8 mouse cellular contexts compared by ENCODE assay signal in the genomic region with DNA sequence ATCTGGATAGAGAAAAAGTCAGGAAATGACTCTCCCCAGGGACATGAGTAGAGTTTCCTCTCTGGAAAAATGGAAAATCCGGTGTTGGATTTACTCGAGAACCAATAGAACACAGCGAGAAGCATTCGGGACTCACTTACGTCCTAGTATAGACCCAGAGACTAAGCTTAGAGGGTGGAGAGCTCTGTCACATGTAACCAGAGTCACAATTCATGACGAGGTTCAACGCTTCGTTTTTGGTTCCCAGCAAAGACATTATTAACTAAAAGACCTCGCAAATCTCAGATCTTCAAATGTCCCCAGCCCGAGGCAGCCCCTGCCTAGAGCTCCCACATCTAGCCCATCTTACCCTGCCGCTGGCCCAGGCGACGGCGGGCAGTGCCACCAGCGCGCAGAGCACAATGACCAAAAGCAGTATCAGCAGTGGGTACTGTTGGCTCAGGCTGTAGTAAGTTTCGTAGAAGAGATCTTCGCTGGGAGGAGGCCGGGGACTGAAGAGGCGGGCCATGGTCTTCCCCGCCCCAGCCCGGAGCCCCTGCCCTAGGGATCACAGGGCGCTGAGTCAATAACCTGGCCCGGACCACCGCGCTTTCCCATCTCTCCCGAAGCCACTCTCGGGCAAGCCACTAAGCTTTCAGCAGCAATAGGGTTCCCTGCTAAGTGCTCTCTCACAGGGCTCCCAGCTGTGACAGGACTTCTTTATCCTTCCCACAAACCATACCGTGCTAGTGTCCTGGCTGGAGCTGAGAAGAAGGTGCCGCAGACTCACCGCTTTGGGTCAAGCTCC. TPM values are rescaled to one million over a fixed set of nuclear protein-coding genes. Genes with fewer than 3 reads are reported as not detected.
DNase-seq lines count a peak whose midpoint lies in the region; ATAC-seq lines count a peak whose summit lies in the region.

No protein-coding gene starts in this region.

- no peaks in the 10 kb centered on the region for H3K9me3 ChIP-seq in forebrain, embryonic 14.5 days (replicated peaks; ENCODE audit: control insufficient read depth, low read length)
- no peaks in the 10 kb centered on the region for H3K9me3 ChIP-seq in hindbrain, embryonic 14.5 days (ENCODE audit: control insufficient read depth, low read length)
- no peaks in the 10 kb centered on the region for H3K9me3 ChIP-seq in liver, embryonic 15.5 days (replicated peaks)

- no peaks in the 10 kb centered on the region for H3K36me3 ChIP-seq in forebrain, embryonic 14.5 days (ENCODE audit: control insufficient read depth, insufficient read depth, low read length)
- H3K36me3 ChIP-seq in hindbrain, embryonic 14.5 days (replicated peaks; ENCODE audit: control insufficient read depth, insufficient read depth), result no peaks in the 10 kb centered on the region
- no peaks in the 10 kb centered on the region for H3K36me3 ChIP-seq in liver, embryonic 15.5 days (replicated peaks)

- H3K4me3 ChIP-seq in forebrain, embryonic 14.5 days (ENCODE audit: low read depth, low read length), result peak overlapping the region; percentile 12; the same call in 1 of the 2 replicates
- peak overlapping the region; percentile 24 for H3K4me3 ChIP-seq in hindbrain, embryonic 14.5 days (replicated peaks; ENCODE audit: low read length)
- peak overlapping the region; percentile 29 for H3K4me3 ChIP-seq in liver, embryonic 15.5 days (replicated peaks)

- no peaks in the 10 kb centered on the region for H3K4me1 ChIP-seq in forebrain, embryonic 14.5 days (ENCODE audit: control insufficient read depth, insufficient read depth, low read length)
- peaks cover 4% of the 10 kb centered on the region; the same call in 1 of the 2 replicates for H3K4me1 ChIP-seq in hindbrain, embryonic 14.5 days (replicated peaks; ENCODE audit: control insufficient read depth, insufficient read depth, low read length)
- H3K4me1 ChIP-seq in liver, embryonic 15.5 days (replicated peaks), result peaks cover 22% of the 10 kb centered on the region

- DNase-seq in thymus, postnatal 25 days, result peak; percentile 0
- no peak for DNase-seq in thymus, postnatal 4 days
- peak; percentile 29 for DNase-seq in forebrain, embryonic 14.5 days (ENCODE audit: low spot score)
- DNase-seq in hindbrain, embryonic 14.5 days (ENCODE audit: low spot score), result peak; percentile 45
- DNase-seq in skeletal muscle tissue, adult 2 months (ENCODE audit: low read depth, low spot score), result peak; percentile 66
- no peak for DNase-seq in frontal cortex, postnatal 10 days (ENCODE audit: low spot score in 2 of 2)

- H3K27me3 ChIP-seq in forebrain, embryonic 14.5 days (replicated peaks; ENCODE audit: control insufficient read depth, insufficient read depth, low read length), result peaks cover 45% of the 10 kb centered on the region
- H3K27me3 ChIP-seq in hindbrain, embryonic 14.5 days (ENCODE audit: control insufficient read depth, insufficient read depth, low read length), result peaks cover 71% of the 10 kb centered on the region
- H3K27me3 ChIP-seq in liver, embryonic 15.5 days, result peaks cover 55% of the 10 kb centered on the region

- no peak for ATAC-seq in forebrain, embryonic 14.5 days
- no peak for ATAC-seq in hindbrain, embryonic 14.5 days (ENCODE audit: low FRiP score)
- ATAC-seq in liver, embryonic 15.5 days (ENCODE audit: insufficient read depth), result no peak
- no peak for ATAC-seq in frontal cortex, adult (ENCODE audit: low TSS enrichment)

- peak overlapping the region; percentile 34 for H3K4me2 ChIP-seq in forebrain, embryonic 14.5 days (ENCODE audit: low read length)
- H3K4me2 ChIP-seq in hindbrain, embryonic 14.5 days (replicated peaks), result peak overlapping the region; percentile 46
- H3K4me2 ChIP-seq in liver, embryonic 15.5 days, result peak overlapping the region; percentile 48

- no peak overlapping the region for H3K27ac ChIP-seq in forebrain, embryonic 14.5 days (ENCODE audit: low read depth, low read length)
- H3K27ac ChIP-seq in hindbrain, embryonic 14.5 days, result no peak overlapping the region
- H3K27ac ChIP-seq in liver, embryonic 15.5 days (replicated peaks), result no peak overlapping the region

- H3K9ac ChIP-seq in forebrain, embryonic 14.5 days (ENCODE audit: low read length), result no peak overlapping the region; the same call in 1 of the 2 replicates
- 0 out of 2 replicates have a peak overlapping the region, but pooled peaks have one; percentile 28 for H3K9ac ChIP-seq in hindbrain, embryonic 14.5 days
- H3K9ac ChIP-seq in liver, embryonic 15.5 days, result no peak overlapping the region

- WGBS in forebrain, embryonic 14.5 days, result 3% methylated on average over 29 of the region's 31 CpGs
- WGBS in hindbrain, embryonic 14.5 days, result 2% methylated on average over 31 of the region's 31 CpGs
- WGBS in liver, embryonic 15.5 days (ENCODE audit: insufficient replicate concordance), result 13% methylated on average over 31 of the region's 31 CpGs

RNA-seq across cellular contexts. Expression of gene Adcy4, which starts 0.5 kb away (rescaled TPM):
- 1.9 and 3.3 TPM in 2 replicates for polyA plus RNA-seq in forebrain, embryonic 14.5 days (2014; fragmentation: Nextera tagmentation; extraction: Ambion mirVana)
- polyA plus RNA-seq in hindbrain, embryonic 14.5 days (2014; fragmentation: Nextera tagmentation; extraction: Ambion mirVana), result 5.0 and 5.8 TPM in 2 replicates
- 1.4 and 1.9 TPM in 2 replicates for polyA plus RNA-seq in liver, embryonic 15.5 days (2015; fragmentation: Nextera tagmentation; extraction: Ambion mirVana)

RNA-seq across cellular contexts. Expression of gene Ripk3, which starts 5.3 kb away (rescaled TPM):
- polyA plus RNA-seq in forebrain, embryonic 14.5 days (2014; fragmentation: Nextera tagmentation; extraction: Ambion mirVana), result 2.4 and 4.1 TPM in 2 replicates
- 1.8 and 2.9 TPM in 2 replicates for polyA plus RNA-seq in hindbrain, embryonic 14.5 days (2014; fragmentation: Nextera tagmentation; extraction: Ambion mirVana)
- polyA plus RNA-seq in liver, embryonic 15.5 days (2015; fragmentation: Nextera tagmentation; extraction: Ambion mirVana), result 16.9 and 19.7 TPM in 2 replicates

RNA-seq across cellular contexts. Expression of gene Ltb4r1, which starts 17.6 kb away (rescaled TPM):
- 0.28 TPM in 1 of 2 replicates, not detected in the other for polyA plus RNA-seq in forebrain, embryonic 14.5 days (2014; fragmentation: Nextera tagmentation; extraction: Ambion mirVana)
- 0.20 TPM in 1 of 2 replicates, not detected in the other for polyA plus RNA-seq in hindbrain, embryonic 14.5 days (2014; fragmentation: Nextera tagmentation; extraction: Ambion mirVana)
- 14.0 and 14.5 TPM in 2 replicates for polyA plus RNA-seq in liver, embryonic 15.5 days (2015; fragmentation: Nextera tagmentation; extraction: Ambion mirVana)

RNA-seq across cellular contexts. Expression of gene Ltb4r2, which starts 22.1 kb away (rescaled TPM):
- 0.07 and 0.14 TPM in 2 replicates for polyA plus RNA-seq in forebrain, embryonic 14.5 days (2014; fragmentation: Nextera tagmentation; extraction: Ambion mirVana)
- 0.36 and 0.70 TPM in 2 replicates for polyA plus RNA-seq in hindbrain, embryonic 14.5 days (2014; fragmentation: Nextera tagmentation; extraction: Ambion mirVana)
- 0.74 and 0.93 TPM in 2 replicates for polyA plus RNA-seq in liver, embryonic 15.5 days (2015; fragmentation: Nextera tagmentation; extraction: Ambion mirVana)

RNA-seq across cellular contexts. Expression of gene Cideb, which starts 25.1 kb away (rescaled TPM):
- 0.14 TPM in 1 of 2 replicates, not detected in the other for polyA plus RNA-seq in forebrain, embryonic 14.5 days (2014; fragmentation: Nextera tagmentation; extraction: Ambion mirVana)
- polyA plus RNA-seq in hindbrain, embryonic 14.5 days (2014; fragmentation: Nextera tagmentation; extraction: Ambion mirVana), result not detected in 2 replicates
- polyA plus RNA-seq in liver, embryonic 15.5 days (2015; fragmentation: Nextera tagmentation; extraction: Ambion mirVana), result 57.5 and 77.8 TPM in 2 replicates

Comparison
In these comparisons a context has a peak if more than half of its experiments do, and no peak if none do; other contexts are left out.
1. DNase-seq: peak in thymus, postnatal 25 days (single experiment), forebrain, embryonic 14.5 days (single experiment), hindbrain, embryonic 14.5 days (single experiment) and skeletal muscle tissue, adult 2 months (single experiment); none in thymus, postnatal 4 days (single experiment) and frontal cortex, postnatal 10 days (0 of 2).
2. RNA of gene Ltb4r1, which starts 17.6 kb away (polyA plus RNA-seq): 14.0 to 14.5 TPM in liver, embryonic 15.5 days; 0.28 TPM in forebrain, embryonic 14.5 days and 0.20 TPM in hindbrain, embryonic 14.5 days; every median in the first group is over 10 times any median in the second.
3. Peak in every context shown above with its lines, with median percentiles within 50 percentile points of each other: H3K4me2 ChIP-seq and H3K4me3 ChIP-seq.